Mouse (Mus musculus) thymus, postnatal 36 days (tissue): ENCODE results near the gene F2.
"Not testable (repeated sequence)": the region's sequence is repeated elsewhere in the genome, so short reads cannot be mapped to it uniquely, and the experiment has no call there.

Experiments
- DNase-seq, 2 experiments: peaks; one replicate each; pipeline ENCODE4 v3.0.0; 2022; ENCODE audit warnings: mixed read lengths in 2 of 2

The F2 gene

GRCm38 (mm10) chr2:91645354-91645753 is 9.1 kb upstream of the F2 start:
- peak in 1 of 2 experiments; percentile 64 for DNase-seq

DNA sequence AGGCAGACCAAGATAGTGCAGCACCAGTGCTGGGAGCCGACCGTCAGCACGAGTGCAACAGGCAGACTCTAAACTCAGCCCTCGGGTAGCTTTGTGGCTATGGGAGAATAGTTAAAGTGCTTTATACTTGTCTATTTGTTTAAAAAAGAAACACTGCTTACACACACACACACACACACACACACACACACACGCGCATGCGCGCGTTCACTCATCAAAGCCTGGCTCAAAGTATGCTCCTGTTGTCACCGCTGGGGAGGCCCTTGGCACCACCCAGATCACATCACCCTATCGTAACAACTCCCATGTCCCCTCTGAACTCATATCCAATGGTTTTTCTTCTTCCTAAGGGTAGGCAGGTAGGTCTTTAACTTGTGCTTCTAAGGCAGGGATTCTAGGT is 7.8 kb upstream of the F2 start:
- DNase-seq = no peak

DNA sequence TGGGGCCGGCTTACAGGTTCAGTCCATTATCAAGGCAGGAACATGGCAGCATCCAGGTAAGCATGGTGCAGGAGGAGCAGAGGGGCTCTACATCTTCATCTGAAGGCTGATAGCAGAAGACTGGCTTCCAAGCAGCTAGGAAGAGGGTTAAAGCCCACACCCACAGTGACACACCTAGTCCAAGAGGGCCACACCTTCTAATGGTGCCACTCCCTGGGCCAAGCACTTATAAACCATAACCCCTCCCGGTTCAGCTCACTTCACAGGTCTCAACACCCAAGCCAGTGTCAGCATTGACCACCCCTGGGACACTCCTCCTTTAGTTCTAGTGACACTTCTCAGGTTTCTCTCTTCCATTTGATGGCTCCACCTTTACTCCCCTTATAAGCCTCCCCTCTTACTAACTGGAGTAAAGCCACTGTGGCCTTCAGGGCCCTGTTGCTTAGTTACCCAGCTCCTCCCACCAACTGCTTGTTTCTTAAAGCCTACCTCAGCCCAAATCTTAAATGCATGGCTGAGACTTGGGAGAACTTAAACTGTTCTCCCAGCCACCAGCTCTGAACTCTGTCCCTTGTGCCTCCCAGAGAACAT is 6.7 kb upstream of the F2 start:
- no peak for DNase-seq

- no peak for DNase-seq
Observed at GRCm38 (mm10) chr2:91638931-91639330, 2.7 kb upstream of the F2 start.

GRCm38 (mm10) chr2:91636727-91637338 is 619 bp upstream of the F2 start:
- no peak for DNase-seq

DNA sequence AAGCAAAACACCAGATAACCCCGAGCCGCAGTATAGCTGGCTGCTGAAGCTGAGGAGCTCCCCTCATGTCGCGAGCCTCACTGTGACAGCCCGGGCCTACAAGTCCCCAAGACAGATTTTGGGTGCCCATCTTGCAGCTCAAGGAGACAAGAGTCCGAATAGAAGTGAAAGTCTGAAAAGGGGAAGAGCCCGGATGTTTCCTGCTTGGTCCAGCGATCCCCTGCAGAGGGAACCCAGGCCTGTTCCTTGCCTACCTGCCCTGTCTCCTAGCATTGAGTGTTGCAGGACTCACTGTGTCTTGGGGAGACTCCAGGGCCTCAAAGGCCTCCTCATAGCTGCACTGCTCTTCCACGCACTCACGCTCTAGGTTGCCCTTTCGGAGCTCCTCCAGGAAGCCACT is 728 bp downstream of the F2 start:
- peak in 1 of 2 experiments; percentile 23 for DNase-seq

DNA sequence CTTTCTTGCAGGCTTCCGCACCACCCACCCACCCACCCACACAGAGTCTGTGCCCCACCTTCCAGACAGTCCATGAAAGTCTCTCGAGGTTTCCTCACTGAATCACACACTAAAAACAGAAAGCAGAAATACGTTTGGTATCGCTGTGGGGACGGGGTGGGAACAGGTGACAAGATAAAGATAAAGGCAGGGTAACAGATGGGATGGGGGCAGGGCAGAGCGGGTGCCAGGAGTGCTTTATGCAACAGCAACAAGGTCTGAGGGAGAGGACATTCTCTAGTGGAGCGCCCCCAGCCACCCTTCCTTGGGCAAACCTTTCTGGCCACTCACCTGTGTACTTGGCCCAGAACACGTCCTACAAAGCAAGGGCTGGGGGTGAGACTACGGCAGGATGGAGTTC is 1.4 kb downstream of the F2 start:
- DNase-seq = peak; percentile 55 to 74

- no peak for DNase-seq
Observed at GRCm38 (mm10) chr2:91633334-91633977, 2.8 kb downstream of the F2 start.

DNA sequence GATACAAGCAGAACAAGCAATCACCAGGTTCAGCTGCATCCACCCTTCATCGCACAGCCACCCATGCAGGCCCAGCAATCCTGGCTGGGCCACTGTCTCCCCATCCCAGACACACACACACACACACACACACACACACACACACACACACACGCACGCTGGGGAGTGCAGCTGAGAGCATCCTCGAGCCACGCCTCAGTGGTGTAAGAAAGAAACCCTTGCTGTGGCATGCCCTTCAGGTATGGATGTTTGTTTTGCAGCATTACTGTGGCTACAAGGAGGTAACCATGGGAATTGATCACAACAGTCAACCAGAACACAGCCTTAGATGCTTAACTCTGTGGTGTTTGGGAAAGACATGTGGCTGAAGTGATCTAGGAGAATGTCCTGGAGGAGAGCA is 3.9 kb downstream of the F2 start:
- DNase-seq = no peak

DNA sequence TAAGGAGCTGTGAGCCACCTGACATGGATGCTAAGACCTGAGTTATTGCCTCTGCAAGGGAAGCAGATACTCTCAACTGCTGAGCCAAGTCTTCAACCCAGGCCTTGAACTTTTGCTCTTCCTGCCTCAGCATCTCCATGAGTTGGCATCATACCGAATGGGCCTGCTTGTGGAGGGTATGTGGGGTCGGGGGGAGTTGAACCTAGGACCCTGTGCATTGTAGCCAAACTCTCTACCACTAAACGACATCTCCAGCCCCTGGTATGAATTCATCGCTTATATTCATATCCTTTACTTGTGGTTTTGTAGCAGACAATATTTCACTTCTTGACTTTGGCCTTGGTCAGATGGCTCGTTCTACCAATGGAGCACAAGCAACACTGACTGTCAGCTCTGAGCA is 4.4 kb downstream of the F2 start:
- no peak for DNase-seq

DNA sequence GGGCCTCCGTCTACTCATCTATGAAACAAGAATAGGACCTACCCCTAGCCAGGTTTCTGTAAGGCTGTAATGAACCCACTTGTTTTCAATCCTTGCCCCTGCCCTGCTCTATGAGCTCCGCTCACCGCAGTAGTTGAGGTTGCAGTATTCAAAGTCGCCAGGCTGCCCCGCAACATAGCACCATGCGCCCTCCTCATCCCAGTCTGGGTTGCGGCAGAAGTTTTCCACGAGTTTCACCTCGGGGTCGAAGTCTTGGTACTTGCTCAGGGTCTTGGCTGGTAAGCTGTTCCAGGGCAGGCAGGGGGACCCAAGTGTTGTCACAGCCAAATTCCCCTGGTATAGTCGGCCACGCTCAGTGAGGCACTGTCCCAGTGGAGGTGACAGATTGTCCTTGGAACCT is 5.8 kb downstream of the F2 start:
- no peak for DNase-seq

GRCm38 (mm10) chr2:91629682-91630081 is 6.5 kb downstream of the F2 start:
- peak in 1 of 2 experiments; percentile 45 for DNase-seq

DNA sequence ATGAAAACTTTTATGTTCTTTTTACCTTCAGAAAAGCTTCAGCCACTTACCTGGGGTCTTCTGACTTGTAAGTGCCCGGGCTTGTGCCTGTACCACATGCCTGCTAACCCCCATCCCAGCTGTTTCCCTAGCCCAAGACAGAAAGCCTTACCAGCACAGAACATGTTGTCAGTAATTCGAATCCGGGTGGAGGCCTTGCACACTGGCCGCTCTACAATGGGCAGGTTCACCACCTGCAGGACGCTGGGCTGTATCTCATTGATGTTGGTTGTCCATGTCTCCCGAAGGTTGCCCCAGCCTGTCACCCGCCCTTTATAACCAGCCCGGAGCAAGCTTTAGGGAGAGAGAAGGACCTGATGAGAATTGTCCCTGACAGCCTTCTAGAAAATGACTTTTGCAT is 8.0 kb downstream of the F2 start:
- no peak for DNase-seq

- DNase-seq = no peak
Observed at GRCm38 (mm10) chr2:91627486-91627885, 8.7 kb downstream of the F2 start.

GRCm38 (mm10) chr2:91623366-91623765 is 12.8 kb downstream of the F2 start:
- DNase-seq = not testable (repeated sequence)

- no peak for DNase-seq
Observed at GRCm38 (mm10) chr2:91622356-91622755, 13.9 kb downstream of the F2 start.

- DNase-seq = not testable (repeated sequence)
Observed at GRCm38 (mm10) chr2:91609370-91609769, 26.8 kb downstream of the F2 start.

DNA sequence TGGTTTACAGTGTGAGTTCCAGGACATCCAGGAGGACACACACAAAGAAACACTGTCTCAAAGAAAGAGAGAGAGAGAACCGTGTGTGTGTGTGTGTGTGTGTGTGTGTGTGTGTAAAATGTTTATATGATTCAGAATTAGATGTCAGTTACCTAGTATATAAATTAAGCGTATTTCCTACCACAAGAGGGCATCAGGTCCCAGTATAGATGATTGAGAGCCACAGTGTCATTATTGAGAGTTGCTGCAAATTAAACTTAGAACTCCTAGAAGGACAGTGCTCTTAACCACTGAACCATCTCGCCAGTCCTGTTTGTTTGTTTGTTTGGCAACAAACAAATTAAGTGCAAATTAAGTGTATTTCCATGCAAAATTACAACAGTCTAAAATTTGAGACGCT is 33.8 kb downstream of the F2 start:
- no peak for DNase-seq

DNA sequence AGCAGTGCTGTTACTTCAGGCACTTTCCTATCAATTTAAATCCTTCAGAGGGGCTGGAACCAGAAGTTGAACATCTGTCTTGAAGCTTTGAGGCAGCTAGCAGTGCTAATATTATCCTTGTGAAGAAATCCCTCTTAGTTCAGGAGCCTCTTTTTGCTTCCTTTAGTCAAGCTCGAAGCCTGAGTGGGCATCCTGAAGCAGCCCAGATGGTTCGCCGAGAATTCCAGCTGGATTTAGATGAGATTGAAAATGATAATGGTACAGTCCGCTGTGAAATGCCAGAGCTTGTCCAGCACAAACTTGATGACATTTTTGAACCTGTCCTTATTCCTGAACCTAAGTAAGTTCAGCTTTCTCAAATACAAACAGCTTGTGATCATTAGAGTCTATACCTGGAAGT is 35.7 kb downstream of the F2 start:
- no peak for DNase-seq

GRCm38 (mm10) chr2:91586242-91586641 is 50.0 kb downstream of the F2 start:
- DNase-seq = no peak

GRCm38 (mm10) chr2:91580894-91581293 is 55.3 kb downstream of the F2 start:
- DNase-seq = no peak
